Mouse (Mus musculus): Measurements from ENCODE around the gene Unc13c.

Gene Unc13c

GRCm38 (mm10) chr9:73612896-73613295, 355.9 kb downstream of the Unc13c start:
- DNase-seq (ENCODE audit: low spot score): no peak

- DNase-seq (ENCODE audit: low spot score): no peak
Measured at GRCm38 (mm10) chr9:73603921-73604320, 364.8 kb downstream of the Unc13c start.

- DNase-seq (ENCODE audit: low spot score): no peak
Measured at GRCm38 (mm10) chr9:73565558-73565957, 403.2 kb downstream of the Unc13c start.

GRCm38 (mm10) chr9:73560037-73560436, 408.7 kb downstream of the Unc13c start:
- peak; percentile 2 for DNase-seq (ENCODE audit: low spot score)

- DNase-seq (ENCODE audit: low spot score): peak; percentile 15
Measured at GRCm38 (mm10) chr9:73557805-73558204, 411.0 kb downstream of the Unc13c start.

- DNase-seq (ENCODE audit: low spot score): no peak
Measured at GRCm38 (mm10) chr9:73555354-73555753, 413.4 kb downstream of the Unc13c start.

GRCm38 (mm10) chr9:73472568-73472967, 496.2 kb downstream of the Unc13c start:
- DNase-seq (ENCODE audit: low spot score): no peak

GRCm38 (mm10) chr9:73462027-73462426, 506.7 kb downstream of the Unc13c start:
- no peak for DNase-seq (ENCODE audit: low spot score)

GRCm38 (mm10) chr9:73450009-73450408, 518.8 kb downstream of the Unc13c start:
- DNase-seq (ENCODE audit: low spot score): no peak

GRCm38 (mm10) chr9:73449216-73449615, 519.5 kb downstream of the Unc13c start:
- no peak for DNase-seq (ENCODE audit: low spot score)

- no peak for DNase-seq (ENCODE audit: low spot score)
Measured at GRCm38 (mm10) chr9:73431925-73432324, 536.8 kb downstream of the Unc13c start.
